Mouse (Mus musculus): ENCODE measurements at regions not wholly inside any gene's neighbourhood (a gene's known extent, or its start where the extent isn't known, plus 50 kb on each side); places are given as distances from the start of the nearest gene placed in this dataset.

DNA sequence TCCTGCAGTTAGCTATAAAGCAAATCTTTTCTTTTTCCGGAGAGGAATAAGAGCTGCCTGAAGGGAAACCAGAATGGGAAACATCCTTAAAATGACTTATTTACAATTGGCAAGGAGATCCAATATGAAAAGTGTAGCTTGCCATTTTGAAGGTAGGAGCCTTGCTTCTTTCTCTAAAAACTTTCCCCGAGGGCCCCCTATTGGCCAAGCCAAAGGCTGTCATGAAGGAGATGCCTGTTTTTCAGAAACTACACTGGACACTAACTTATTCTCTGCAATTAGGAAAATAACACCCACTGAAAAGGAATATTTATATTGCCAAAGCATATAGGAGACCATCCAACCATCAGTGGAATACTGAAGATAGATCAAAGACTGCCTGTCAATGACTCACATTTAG lies 312.8 kb upstream of the Thrb start:
- no peak overlapping the region for H3K4me3 ChIP-seq
- intact Hi-C loops (cut with DNase I), result no loop called here
- DNase-seq, result no peak
- no peak overlapping the region for H3K27ac ChIP-seq
- no peak for TF ChIP-seq CTCF (IDR thresholded peaks at IDR 0.05)

DNA sequence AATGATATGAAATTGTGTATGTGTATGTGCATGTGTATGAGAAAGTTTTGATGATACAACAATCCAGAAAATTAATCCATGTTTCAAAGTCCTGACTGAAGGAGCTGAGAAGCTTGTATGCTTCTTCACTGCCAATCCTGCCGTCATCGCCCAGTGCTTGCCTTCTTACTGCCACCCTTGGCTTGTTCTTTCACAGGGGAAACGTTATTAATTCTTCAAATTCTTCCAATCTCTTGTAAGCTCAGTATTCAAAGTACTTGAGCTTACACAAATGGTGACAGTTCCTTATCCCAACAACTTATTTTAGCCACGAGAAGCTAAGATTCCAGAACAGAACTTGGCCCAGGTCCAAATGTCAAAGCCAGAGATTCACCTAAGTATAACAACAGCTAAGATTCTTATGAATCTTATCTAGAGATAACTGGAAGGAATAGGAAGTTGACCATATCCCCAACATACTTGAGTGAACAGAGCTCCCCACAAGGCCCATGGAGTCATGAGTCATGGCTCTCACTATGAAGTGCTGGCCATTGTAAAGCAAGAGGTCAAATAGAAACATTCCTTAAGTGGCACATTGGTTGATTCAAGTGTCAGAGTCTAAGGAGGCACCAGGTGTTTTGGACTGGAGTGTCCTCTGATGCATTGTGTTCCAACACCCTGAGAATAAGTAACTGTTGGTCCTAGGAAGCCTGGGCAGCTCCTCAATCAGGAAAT lies 307.6 kb upstream of the Thrb start:
- Histone ChIP-seq H3K27ac (no peak overlapping the region), H3K4me3 (no peak overlapping the region)
- DNase-seq, result no peak
- no peak for TF ChIP-seq CTCF (IDR thresholded peaks at IDR 0.05)
- intact Hi-C loops (cut with DNase I), result no loop called here

DNA sequence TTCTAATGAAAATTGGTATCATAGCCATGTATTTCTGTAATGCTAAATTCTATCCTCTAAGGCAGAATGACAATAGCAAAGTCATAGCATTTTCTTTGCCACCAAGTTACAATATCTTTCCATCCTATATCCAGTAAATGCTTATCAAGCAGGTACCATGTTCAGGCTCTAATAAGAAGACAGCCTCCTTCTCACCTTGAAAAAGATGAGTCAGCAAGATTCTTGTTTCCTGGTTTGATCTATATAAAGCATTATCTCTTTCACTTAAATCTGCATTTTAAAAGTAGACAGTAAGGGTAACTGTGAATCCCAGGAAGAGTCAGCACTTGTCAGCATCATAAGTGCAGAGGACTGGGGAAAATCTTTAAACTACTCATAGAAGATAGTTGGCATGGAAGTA lies 298.2 kb upstream of the Thrb start:
- intact Hi-C loops (cut with DNase I), result no loop called here
- TF ChIP-seq CTCF (IDR thresholded peaks at IDR 0.05), result no peak
- Histone ChIP-seq H3K4me3 (no peak overlapping the region), H3K27ac (no peak overlapping the region)
- DNase-seq, result no peak

DNA sequence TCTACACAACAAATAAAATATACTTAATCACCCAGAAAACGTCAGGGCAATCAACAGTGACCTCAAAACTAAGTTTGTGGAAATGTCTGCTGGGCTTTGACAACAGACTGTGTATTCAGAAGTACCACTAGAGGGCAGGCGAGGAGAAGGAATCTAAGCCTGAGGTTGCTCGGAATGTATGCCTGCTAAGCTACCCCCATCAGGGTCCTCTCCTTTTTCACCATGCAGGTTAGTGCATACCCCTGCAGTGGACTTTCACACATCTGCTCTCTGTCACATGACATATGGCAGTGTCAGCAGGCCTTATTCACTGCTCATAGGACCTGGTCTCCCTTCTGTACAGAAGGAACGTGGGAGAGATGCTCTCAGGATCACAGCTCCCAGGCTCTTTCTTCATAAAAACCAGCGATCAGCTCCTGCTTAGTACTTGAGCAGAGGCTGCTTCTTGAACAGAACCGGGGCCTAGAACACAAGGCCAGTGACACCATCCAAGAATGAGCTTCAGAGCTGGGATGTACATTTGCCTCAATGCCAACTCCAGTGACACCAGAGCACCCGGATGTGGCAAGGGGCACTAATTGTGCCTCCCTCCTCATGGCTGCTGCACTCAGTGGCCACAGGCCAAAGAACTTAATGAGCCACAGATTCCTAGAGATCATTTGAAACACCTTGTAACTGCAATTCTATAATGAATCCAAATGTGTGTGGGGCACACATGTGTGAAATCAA lies 257.1 kb upstream of the Thrb start:
- intact Hi-C loops (cut with DNase I), result loop anchor here (5.0 to 10.0 kb wide), 4 partner anchors 522 to 968 kb away; no protein-coding TSS in a partner anchor
- peak; percentile 75 for TF ChIP-seq CTCF (IDR thresholded peaks at IDR 0.05)
- Histone ChIP-seq H3K4me3 (no peak overlapping the region), H3K27ac (no peak overlapping the region)
- DNase-seq, result no peak

DNA sequence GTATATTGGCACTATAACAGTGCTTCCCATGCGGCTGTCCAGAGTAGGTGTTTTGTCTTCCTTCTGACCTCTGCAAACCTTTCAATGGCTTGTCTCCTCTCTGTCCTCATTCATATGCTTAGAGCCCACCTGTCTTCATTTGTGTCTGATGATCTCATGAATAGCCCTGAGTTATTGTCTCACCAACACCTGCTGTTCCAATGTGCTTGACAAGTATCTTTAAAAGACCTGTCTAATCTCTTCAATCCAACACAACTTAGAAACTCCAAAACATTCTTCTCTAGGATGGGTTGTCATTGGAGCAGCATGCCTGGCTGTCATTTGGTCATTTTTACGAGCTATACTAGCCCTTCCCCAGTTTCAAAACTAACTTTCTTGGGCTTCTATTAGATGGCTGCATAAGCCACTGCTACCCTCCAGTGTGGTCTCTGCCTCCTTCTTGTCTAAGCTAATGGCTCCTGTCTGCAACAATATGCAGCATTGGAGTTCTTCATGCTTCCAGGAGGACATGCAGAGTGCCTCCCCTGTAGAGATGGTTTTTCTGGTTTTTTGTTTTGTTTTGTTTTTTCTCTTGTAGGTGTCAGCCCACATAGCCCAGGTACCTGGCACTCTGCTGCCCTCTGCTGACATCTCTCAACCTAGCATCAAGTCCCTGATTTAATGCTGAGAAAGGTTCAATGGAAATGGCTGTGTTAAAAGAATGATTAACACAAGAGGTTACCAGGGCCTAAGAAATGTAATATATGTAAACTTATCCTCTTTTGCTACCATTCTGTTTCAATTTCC lies 254.3 kb upstream of the Thrb start:
- Histone ChIP-seq H3K27ac (no peak overlapping the region), H3K4me3 (no peak overlapping the region)
- intact Hi-C loops (cut with DNase I), result loop anchor here (10.0 kb wide), 2 partner anchors 519 to 971 kb away; no protein-coding TSS in a partner anchor
- peak; percentile 38 for DNase-seq
- TF ChIP-seq CTCF (IDR thresholded peaks at IDR 0.05), result peak; percentile 72

DNA sequence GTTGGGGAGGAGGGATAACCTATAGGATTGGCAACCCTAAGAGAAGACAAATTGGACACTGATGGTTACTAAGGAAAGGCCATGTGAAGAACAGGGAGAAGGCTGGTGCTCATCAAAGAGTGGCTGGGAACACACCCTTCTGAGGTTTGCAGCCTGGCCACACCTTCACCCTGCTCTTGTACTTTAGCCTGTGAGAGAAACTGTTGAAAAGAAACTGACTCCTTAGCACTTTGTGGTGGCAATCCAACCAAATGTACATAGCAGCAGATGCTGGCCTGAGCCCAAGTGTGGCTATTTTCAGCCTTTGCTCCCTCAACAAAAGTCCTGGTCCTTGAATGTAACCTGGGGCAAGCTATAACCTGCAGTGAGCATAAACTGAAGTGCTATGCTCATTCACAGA lies 253.2 kb upstream of the Thrb start:
- no peak for TF ChIP-seq CTCF (IDR thresholded peaks at IDR 0.05)
- Histone ChIP-seq H3K4me3 (no peak overlapping the region), H3K27ac (no peak overlapping the region)
- DNase-seq, result no peak
- intact Hi-C loops (cut with DNase I), result loop anchor here (10.0 kb wide), 2 partner anchors 518 to 972 kb away; no protein-coding TSS in a partner anchor

DNA sequence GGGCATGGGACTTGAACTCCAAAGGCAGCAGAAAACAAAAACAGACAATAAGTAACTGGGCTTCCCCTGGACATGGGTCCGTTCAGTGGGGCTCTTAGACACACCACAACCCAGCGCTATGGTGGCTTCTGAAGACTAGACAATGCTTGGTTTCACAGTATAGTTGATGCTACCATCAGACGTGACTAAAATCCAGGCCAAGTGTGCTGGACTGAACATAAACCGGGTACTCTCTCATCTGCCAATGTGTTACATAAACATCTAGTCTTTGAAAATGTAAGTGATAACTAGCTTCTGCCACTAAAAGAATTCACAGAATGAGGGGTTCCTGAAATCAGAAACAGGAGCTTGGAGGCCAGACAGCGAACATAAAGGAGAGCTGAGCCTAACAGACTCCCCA lies 251.7 kb upstream of the Thrb start:
- Histone ChIP-seq H3K27ac (no peak overlapping the region), H3K4me3 (no peak overlapping the region)
- TF ChIP-seq CTCF (IDR thresholded peaks at IDR 0.05), result no peak
- DNase-seq, result no peak
- intact Hi-C loops (cut with DNase I), result loop anchor here (10.0 kb wide), 2 partner anchors 516 to 974 kb away; no protein-coding TSS in a partner anchor

DNA sequence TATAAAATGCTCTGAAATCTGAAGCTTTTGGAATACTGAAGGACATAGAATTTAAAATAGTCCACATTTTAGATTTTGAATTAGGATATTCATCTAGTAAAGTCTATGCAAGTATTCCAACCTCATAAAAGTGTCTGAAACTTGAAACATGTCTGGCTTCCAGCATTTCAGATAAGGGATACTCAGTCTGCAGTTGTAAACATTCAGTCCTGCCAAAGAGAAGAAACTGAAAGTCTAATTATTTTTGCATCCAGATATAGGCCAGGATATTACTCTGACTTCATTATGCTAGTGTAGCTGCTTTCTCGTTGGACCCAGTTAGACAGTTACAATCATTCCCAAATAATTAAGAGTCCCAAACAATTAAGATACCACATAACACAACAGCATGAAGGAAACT lies 251.2 kb upstream of the Thrb start:
- H3K4me3 ChIP-seq, result no peak overlapping the region
- no peak for DNase-seq
- intact Hi-C loops (cut with DNase I), result loop anchor here (10.0 kb wide), 2 partner anchors 516 to 974 kb away; no protein-coding TSS in a partner anchor
- no peak overlapping the region for H3K27ac ChIP-seq
- TF ChIP-seq CTCF (IDR thresholded peaks at IDR 0.05), result no peak

DNA sequence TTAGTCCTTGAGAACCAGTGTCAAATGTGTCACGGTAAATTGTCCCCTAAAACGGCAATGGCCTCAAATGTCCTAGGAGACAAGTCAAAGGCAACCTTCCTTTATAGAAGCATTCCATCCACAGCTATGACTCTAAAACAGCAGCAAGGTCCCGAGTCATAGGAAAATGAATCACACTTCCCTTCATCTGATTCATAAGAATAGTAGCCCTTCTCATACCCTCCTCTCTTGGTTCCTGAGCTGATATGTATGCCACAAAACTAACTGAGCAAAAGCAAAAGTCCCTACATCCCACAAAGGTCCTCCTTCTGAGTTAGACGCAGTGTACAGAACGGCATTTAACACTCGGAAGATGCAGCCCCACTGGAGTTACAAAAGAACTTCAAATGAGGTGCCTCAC lies 250.6 kb upstream of the Thrb start:
- TF ChIP-seq CTCF (IDR thresholded peaks at IDR 0.05), result no peak
- H3K27ac ChIP-seq, result no peak overlapping the region
- DNase-seq, result no peak
- H3K4me3 ChIP-seq, result no peak overlapping the region
- intact Hi-C loops (cut with DNase I), result loop anchor here (10.0 kb wide), 2 partner anchors 515 to 975 kb away; no protein-coding TSS in a partner anchor

DNA sequence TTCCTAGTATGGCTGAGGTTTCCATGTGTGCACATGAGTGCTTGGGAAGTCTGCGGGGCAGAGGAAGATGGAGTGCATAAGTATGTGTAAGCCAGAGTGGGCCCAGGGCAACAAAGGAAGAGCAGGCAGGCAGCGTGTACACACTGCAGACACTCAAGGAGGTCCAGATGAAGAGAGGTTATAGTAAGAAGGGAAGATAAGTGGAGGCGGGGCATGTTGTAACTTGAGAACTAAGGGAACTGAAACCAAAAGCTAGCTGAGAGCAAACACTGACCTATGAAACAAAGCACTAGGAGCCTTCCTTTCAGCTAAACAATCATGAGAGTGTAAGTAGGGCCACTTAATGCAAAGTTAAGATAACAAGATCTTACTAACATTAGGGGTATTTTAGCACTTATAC lies 249.3 kb upstream of the Thrb start:
- intact Hi-C loops (cut with DNase I), result no loop called here
- TF ChIP-seq CTCF (IDR thresholded peaks at IDR 0.05), result no peak
- Histone ChIP-seq H3K27ac (no peak overlapping the region), H3K4me3 (no peak overlapping the region)
- no peak for DNase-seq

DNA sequence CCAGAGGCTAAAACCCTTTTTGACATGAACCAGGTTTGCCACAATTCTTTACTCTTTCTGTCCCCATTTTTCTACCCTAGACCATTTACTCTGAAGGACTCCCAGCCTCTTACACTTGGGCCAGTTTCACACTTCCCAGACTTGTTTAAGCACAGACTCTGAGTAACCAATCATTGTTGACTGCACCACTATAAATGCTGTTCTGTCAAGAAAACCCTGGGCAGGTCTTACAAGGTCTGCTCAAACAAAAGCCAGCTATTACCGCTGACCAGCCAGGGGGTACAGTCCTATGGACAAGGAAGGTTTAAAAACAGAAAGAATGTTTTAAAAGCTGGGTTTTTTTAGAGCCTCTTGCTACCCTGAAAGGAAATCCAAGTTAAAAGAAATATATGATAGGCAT lies 248.8 kb upstream of the Thrb start:
- DNase-seq, result no peak
- no peak overlapping the region for H3K4me3 ChIP-seq
- TF ChIP-seq CTCF (IDR thresholded peaks at IDR 0.05), result no peak
- intact Hi-C loops (cut with DNase I), result no loop called here
- H3K27ac ChIP-seq, result no peak overlapping the region

DNA sequence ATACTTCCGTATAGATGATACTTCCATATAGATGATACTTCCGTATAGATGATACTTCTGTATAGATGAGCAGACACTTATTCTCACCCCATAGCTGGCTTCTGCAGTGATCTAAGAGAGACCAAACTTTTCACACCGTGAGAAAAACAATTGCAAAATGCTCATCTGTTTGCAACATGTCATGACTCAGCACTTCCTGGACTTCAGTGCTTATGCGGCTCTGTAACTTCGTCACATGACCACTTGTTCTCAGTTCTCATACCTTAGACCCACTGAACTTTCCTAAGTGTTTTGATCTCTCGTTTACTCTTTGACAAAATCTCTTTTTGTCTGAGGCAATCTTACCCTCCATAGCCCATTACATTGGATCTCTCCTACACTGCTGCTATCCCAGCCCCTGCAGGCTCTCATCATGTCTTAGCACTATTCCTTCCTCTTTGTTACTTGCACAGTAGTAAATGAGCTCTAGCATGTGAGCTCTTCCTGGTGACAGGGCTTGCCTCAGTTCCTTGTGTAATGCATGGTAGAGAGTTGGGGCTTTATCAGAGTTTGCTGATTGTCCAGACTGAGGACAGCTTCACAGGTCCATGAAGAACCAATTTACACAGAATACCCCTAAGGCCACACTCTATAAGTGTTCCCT lies 245.7 kb upstream of the Thrb start:
- DNase-seq, result no peak
- intact Hi-C loops (cut with DNase I), result no loop called here
- no peak for TF ChIP-seq CTCF (IDR thresholded peaks at IDR 0.05)
- no peak overlapping the region for H3K4me3 ChIP-seq
- H3K27ac ChIP-seq, result no peak overlapping the region

All from gastrocnemius, adult 2 months (tissue).